Mouse (Mus musculus) colon, adult 2 months (tissue): Measurements from ENCODE around the gene Fam45a. TPM values are rescaled to one million over a fixed set of nuclear protein-coding genes. Genes with fewer than 3 reads are reported as not detected.

Experiments
- polyA plus RNA-seq: library from polyadenylated mRNA; depleted of rRNA; stranded (reverse); fragments of >200 nt; gene quantifications from 2 replicates; pipeline ENCODE4 v1.2.3, GENCODE M21; 2012; rRNA removed

Fam45a gene
- polyA plus RNA-seq, result 3.9 and 6.2 TPM in 2 replicates

DNA sequence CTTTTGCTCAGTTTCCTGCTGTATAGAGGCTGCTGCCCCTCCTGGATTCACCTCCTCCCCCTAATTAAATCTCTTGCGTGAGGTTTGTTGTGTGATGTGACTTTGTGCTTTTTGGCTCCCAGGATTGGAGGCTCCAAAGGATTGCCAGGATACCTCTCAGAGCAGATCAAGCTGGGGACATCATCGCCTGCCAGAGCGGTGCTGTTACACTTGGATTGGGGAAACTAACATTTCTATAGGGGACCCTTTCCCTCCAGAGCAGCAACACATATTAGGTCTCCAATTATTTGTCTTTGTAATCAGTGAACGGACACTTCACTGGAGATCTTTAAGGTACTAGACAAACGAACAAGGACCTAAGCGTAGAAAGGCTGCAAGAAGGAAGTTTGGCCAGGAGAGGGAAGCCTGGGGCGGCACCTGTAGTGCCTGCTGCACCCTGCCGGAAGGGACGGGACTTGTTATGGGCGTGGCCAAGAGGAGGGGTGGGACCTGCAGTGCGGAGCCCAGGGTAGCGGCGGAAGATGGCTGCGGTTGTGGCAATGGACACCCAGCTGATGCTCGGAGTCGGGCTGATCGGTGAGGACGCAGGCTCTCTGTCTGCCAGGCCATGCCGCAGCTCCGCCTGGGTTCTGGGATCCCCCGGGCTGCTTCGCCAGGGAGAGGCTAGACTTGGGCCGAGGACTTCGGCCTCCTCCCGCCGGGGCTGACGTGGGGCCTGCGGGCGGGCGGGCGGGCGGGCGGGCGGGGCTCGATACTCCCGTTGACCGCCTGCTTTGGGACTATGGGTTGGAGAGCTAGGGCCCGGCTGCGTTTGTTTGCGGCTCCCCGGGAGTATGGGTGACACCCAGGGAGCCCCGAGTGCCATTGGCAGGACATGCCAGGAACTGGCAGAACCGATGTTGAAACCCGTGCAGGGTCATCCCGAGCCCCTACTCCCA, at the start of gene Fam45a:
Gene Fam45a (plus strand): TSS at position 488 of the 938 bp plus-strand sequence.

DNA sequence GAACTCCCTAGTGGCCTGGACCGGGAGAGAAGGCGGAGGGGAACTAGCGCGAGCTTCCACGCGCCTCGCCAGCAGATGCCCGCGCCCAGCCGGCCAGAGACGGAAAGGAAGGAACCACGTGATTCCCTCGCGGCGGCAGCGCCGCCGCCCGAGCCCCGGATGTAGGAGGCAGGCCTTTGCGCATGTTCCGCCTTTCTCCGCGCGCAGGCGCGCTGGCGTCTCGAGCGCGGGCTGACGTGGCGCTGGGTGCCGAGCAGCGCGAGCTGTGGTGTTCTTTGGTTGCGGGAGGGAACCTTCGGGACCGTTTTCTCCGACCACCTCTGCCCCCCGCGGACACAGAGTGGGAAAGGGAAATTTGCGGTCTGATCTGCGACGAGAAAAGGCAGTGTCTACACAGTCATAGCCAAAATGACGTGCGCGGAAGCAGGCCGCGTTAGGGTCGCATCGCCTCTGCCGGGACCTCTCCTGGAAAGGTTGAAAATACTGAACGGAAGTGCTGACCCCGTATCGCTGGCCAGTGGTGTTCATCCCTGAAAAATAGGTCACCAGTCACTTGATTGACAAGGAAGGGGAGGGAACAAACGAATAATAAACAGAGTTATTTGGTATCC, 20.7 kb upstream of the Fam45a start, which contains the start of gene Eif3a:
Gene Eif3a (minus strand): TSS at position 108 of the 611 bp plus-strand sequence.

DNA sequence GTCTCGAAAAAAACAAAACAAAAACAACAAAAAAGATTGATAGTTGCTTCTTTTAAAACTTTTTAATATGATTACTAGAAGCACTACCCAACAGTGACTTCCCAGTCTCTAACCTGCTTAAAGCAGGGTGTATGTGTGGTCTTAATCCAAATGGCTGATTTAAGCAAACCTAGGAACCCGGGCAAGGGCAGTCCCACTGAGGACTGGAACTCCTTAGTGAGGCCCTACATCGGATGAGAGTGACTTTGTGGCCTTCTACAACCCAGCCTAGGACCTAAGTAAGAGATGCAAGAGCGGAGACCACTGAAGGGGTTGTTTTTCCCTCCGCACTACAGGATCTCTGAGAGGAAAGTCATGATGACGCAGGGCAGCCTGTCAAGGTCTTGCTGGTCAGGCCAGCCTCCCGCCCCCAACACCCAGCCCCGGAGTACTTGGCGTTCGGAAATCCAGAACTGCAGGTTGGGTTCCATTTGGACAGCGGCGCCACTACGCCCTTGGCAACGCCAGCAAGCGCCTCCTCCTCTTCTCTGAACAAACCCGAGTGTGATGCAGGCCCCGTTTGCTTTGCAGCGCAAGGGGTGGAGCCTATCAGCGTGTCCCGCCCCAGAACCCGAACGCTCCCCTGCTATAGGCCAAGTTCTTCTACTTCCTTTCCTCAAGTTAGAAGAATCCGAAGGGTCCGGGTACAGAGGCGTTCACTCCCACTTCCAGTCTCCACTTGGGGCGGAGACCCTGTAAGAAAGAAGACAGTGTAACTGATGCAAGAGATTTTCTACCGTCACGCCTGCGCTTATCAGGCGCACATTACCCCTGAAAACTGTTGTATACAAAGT, 49.7 kb downstream of the Fam45a start, which contains the start of gene Sfxn4:
Gene Sfxn4 (minus strand): TSS at position 612 of the 833 bp plus-strand sequence.

DNA sequence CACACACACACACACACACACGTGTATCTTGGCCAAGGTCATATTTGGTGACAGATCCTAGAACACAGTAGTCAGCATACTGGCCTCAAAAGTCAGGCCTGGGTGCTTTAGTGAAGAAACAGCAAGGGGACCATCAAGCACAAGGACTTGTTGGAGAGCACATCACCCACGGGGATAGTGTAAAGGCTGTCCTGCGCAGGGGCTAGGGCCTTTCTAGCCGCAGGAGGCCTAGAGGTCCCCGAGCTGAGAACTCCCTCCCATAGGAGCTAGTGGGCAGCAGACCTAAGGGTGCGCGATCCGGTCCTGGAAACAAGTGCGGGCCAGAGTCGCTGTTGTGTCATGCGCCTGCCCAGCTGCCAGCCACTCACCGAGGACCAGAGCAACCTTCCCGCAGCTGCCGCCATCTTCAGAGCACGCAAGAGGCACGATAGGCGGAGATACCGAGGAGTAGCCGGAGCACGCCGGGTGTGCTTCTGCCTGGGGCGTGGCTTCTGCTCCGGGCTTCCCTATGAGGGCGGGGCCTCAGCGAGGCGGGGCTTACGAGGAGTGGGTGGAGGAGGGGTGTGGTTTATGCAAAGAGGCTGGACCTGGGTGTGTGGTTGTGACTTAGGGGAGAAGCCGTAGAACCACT, 62.8 kb downstream of the Fam45a start, which contains the start of gene Prdx3:
Gene Prdx3 (minus strand): TSS at position 493 of the 631 bp plus-strand sequence.

Other genes with a start within 250 kb of the Fam45a start
- gene Cacul1, start 230.6 kb upstream of the Fam45a start, polyA plus RNA-seq, result 16.1 and 17.2 TPM in 2 replicates
- 0.67 and 0.74 TPM in 2 replicates for gene Nanos1, start 55.6 kb upstream of the Fam45a start, polyA plus RNA-seq
- gene Eif3a, start 20.9 kb upstream of the Fam45a start, polyA plus RNA-seq, result 12.4 and 16.0 TPM in 2 replicates
- gene Sfxn4, start 49.9 kb downstream of the Fam45a start, polyA plus RNA-seq, result 0.29 and 0.30 TPM in 2 replicates
- 95.1 and 106 TPM in 2 replicates for gene Prdx3, start 63.0 kb downstream of the Fam45a start, polyA plus RNA-seq
- gene Grk5, start 78.2 kb downstream of the Fam45a start, polyA plus RNA-seq, result 1.6 TPM in 2 replicates